Mouse (Mus musculus): ENCODE data around the gene Ror2. TPM values are rescaled to one million over a fixed set of nuclear protein-coding genes. Genes with fewer than 3 reads are reported as not detected.

Gene Ror2
- polyA plus RNA-seq, 1 experiment from 2014 or later: 0.18 TPM

DNA sequence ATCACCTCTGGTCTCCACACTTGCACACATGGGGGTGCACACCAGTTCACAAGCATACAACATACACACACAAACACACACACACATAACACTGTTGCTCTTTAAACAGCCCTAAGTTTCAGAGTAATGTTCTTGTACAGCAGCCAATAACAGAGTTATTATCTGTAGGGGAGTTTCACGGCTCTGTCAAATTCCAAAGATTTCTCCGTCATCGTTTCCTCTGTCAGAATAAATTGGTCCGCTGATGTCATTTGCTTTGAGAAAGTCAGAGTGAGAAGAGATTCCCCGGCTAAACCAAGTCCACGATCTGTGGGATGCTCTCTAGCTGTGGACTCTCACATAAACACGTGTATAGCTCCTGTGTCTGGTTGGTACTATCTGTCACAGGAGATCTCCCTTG is 59.5 kb downstream of the Ror2 start:
- DNase-seq: no peak
- WGBS (ENCODE audit: insufficient replicate concordance): 81% methylated on average over 7 of the region's 7 CpGs
- Histone ChIP-seq H3K4me2 (ENCODE audit: low read depth, low read length) (no peak overlapping the region), H3K4me3 (ENCODE audit: low read depth, low read length) (no peak overlapping the region), H3K36me3 (replicated peaks; ENCODE audit: insufficient read depth, low read length) (no peaks in the 10 kb centered on the region), H3K9ac (replicated peaks) (no peak overlapping the region), H3K4me1 (ENCODE audit: insufficient read depth) (no peaks in the 10 kb centered on the region), H3K27ac (ENCODE audit: low read depth) (no peak overlapping the region), H3K9me3 (ENCODE audit: low read length) (no peaks in the 10 kb centered on the region), H3K27me3 (ENCODE audit: insufficient read depth, low read length) (no peaks in the 10 kb centered on the region)
- TF ChIP-seq EP300 (IDR thresholded peaks at IDR 0.05; ENCODE audit: low read depth) (no peak), CTCF (IDR thresholded peaks at IDR 0.05; ENCODE audit: low read depth) (no peak)
- no peak for ATAC-seq

DNA sequence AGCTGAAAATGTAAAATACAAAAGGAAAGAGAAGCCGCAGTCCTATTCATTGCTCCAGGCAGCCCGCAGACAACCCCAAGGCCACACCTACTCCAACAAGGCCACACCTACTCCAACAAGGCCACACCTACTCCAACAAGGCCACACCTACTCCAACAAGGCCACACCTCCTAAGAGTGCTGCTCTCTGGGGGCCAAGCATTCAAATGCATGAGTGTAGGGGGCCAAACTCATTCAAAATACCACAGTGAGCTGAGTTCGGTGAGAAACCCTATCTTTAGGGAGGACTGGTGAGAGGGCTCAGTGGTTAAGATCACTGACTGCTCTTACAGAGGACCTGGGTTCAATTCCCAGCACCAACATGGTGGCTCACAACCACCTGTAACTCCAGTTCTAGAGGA is 60.0 kb downstream of the Ror2 start:
- Histone ChIP-seq H3K27me3 (ENCODE audit: insufficient read depth, low read length) (no peaks in the 10 kb centered on the region), H3K9ac (replicated peaks) (no peak overlapping the region), H3K4me2 (ENCODE audit: low read depth, low read length) (no peak overlapping the region), H3K9me3 (ENCODE audit: low read length) (no peaks in the 10 kb centered on the region), H3K27ac (ENCODE audit: low read depth) (no peak overlapping the region), H3K4me3 (ENCODE audit: low read depth, low read length) (no peak overlapping the region), H3K36me3 (replicated peaks; ENCODE audit: insufficient read depth, low read length) (no peaks in the 10 kb centered on the region), H3K4me1 (ENCODE audit: insufficient read depth) (no peaks in the 10 kb centered on the region)
- TF ChIP-seq EP300 (IDR thresholded peaks at IDR 0.05; ENCODE audit: low read depth) (no peak), CTCF (IDR thresholded peaks at IDR 0.05; ENCODE audit: low read depth) (no peak)
- DNase-seq: no peak
- WGBS (ENCODE audit: insufficient replicate concordance): 85% methylated on average over 3 of the region's 3 CpGs
- no peak for ATAC-seq

DNA sequence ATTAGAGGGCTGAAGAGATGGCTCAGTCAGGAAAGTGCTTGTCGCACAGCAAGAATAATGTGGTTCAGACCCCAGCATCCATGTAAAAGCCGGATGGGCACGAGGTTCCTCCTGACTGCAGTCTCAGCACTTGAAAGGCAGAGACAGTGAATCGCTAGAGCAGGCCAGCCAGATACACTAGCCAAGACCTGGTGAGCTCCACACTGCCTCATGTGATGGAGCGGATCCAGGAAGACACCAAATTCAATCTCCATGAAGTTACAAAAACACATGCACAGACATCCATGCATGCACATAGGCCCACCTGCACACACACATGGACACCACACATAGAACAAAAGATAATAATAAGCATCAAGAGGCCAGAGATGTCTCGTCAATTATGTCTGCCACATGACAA is 64.7 kb downstream of the Ror2 start:
- no peak for ATAC-seq
- 78% methylated on average over 6 of the region's 6 CpGs for WGBS (ENCODE audit: insufficient replicate concordance)

DNA sequence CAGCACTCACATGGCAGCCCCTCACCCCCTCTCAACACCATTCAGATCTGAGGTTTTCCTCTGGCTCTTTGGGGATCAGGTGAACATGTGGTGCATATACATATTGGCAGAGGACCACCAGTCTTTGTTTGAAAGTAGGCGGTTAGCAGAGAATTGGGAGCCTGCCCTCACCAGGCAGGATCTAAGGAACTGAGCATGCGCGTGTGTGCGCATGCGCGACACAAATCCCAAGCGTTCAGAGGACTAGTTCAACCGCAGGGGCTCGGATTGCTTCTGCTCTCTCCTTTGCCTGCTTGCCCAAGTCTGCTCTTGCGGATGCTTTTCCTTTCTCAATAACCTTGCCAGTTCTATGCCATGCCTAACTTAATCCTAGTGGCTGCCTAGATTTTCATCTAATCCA is 66.0 kb downstream of the Ror2 start:
- ATAC-seq: no peak
- Histone ChIP-seq H3K27me3 (ENCODE audit: insufficient read depth, low read length) (no peaks in the 10 kb centered on the region), H3K27ac (ENCODE audit: low read depth) (no peak overlapping the region), H3K9ac (replicated peaks) (no peak overlapping the region), H3K4me3 (ENCODE audit: low read depth, low read length) (no peak overlapping the region), H3K36me3 (replicated peaks; ENCODE audit: insufficient read depth, low read length) (no peaks in the 10 kb centered on the region), H3K9me3 (ENCODE audit: low read length) (no peaks in the 10 kb centered on the region), H3K4me2 (ENCODE audit: low read depth, low read length) (no peak overlapping the region), H3K4me1 (ENCODE audit: insufficient read depth) (no peaks in the 10 kb centered on the region)
- no peak for TF ChIP-seq EP300 (IDR thresholded peaks at IDR 0.05; ENCODE audit: low read depth)
- no peak for TF ChIP-seq CTCF (IDR thresholded peaks at IDR 0.05; ENCODE audit: low read depth)
- 82% methylated on average over 10 of the region's 10 CpGs for WGBS (ENCODE audit: insufficient replicate concordance)
- no peak for DNase-seq

More for the DNA sequence above, 64.7 kb downstream of the Ror2 start:
- Histone ChIP-seq H3K36me3 (replicated peaks; ENCODE audit: insufficient read depth, low read length) (no peaks in the 10 kb centered on the region), H3K4me2 (ENCODE audit: low read depth, low read length) (no peak overlapping the region), H3K4me3 (ENCODE audit: low read depth, low read length) (no peak overlapping the region), H3K9me3 (ENCODE audit: low read length) (no peaks in the 10 kb centered on the region), H3K27me3 (ENCODE audit: insufficient read depth, low read length) (no peaks in the 10 kb centered on the region), H3K9ac (replicated peaks) (no peak overlapping the region), H3K4me1 (ENCODE audit: insufficient read depth) (no peaks in the 10 kb centered on the region), H3K27ac (ENCODE audit: low read depth) (no peak overlapping the region)
- TF ChIP-seq CTCF (IDR thresholded peaks at IDR 0.05; ENCODE audit: low read depth): no peak
- TF ChIP-seq EP300 (IDR thresholded peaks at IDR 0.05; ENCODE audit: low read depth): no peak
- no peak for DNase-seq

DNA sequence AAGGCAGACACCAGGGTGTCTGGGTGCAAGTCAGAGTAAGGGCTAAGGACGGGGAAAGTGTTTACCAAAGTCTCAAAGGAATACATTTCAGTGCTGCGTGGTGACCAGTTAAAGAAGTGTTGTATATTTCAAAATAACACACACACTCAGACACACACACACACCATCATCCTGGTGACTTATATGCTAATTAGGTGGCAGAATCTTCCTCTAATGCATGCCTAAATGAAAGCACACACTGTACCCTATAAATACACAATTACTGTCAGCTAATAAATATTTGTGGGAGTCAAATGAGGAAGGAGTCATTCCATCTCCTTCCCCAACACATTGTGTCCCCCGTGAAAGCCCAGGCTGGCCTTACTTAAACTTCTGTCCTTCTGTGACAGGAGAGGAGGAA is 66.5 kb downstream of the Ror2 start:
- no peaks in the 10 kb centered on the region for H3K27me3 ChIP-seq (ENCODE audit: insufficient read depth, low read length)
- DNase-seq: no peak
- 44% methylated on average over 3 of the region's 3 CpGs for WGBS (ENCODE audit: insufficient replicate concordance)

DNA sequence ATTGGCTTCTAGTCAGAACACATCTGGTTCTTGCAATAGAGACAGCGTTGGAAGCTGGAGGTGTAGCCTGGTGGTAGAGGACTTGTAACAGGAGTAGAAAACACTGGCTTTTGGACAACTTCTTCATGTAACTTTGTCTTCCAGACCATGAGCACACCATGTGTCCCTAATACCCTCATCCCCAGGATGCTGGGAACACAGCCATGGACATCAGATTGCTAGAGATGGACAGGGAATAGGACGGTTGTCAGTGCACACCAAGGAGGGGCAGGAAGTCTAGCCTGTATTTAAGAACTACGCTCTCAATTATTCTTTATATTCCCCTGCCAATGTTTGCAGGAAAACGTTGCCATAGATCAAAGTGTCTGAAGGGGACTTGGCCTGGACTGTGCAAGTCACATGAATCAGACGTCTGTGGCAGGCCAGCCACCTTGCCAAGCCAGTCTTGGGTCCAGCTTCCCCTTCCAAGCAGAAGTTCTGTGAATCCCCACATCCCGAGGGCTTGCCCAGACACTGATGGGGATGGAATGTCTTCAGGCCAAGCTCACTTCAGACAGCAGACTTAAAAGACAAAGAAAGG is 68.4 kb downstream of the Ror2 start:
- Histone ChIP-seq H3K9me3 (ENCODE audit: low read length) (no peaks in the 10 kb centered on the region), H3K36me3 (replicated peaks; ENCODE audit: insufficient read depth, low read length) (no peaks in the 10 kb centered on the region), H3K4me3 (ENCODE audit: low read depth, low read length) (no peak overlapping the region), H3K27ac (ENCODE audit: low read depth) (no peak overlapping the region), H3K4me1 (ENCODE audit: insufficient read depth) (no peaks in the 10 kb centered on the region), H3K4me2 (ENCODE audit: low read depth, low read length) (no peak overlapping the region), H3K9ac (replicated peaks) (no peak overlapping the region), H3K27me3 (ENCODE audit: insufficient read depth, low read length) (no peaks in the 10 kb centered on the region)
- ATAC-seq (no peak), DNase-seq (no peak)
- WGBS (ENCODE audit: insufficient replicate concordance): 56% methylated on average over 6 of the region's 6 CpGs
- TF ChIP-seq EP300 (IDR thresholded peaks at IDR 0.05; ENCODE audit: low read depth): no peak
- no peak for TF ChIP-seq CTCF (IDR thresholded peaks at IDR 0.05; ENCODE audit: low read depth)

More for the DNA sequence above, 66.5 kb downstream of the Ror2 start:
- TF ChIP-seq EP300 (IDR thresholded peaks at IDR 0.05; ENCODE audit: low read depth) (no peak), CTCF (IDR thresholded peaks at IDR 0.05; ENCODE audit: low read depth) (no peak)
- Histone ChIP-seq H3K9me3 (ENCODE audit: low read length) (no peaks in the 10 kb centered on the region), H3K36me3 (replicated peaks; ENCODE audit: insufficient read depth, low read length) (no peaks in the 10 kb centered on the region), H3K9ac (replicated peaks) (no peak overlapping the region), H3K27ac (ENCODE audit: low read depth) (no peak overlapping the region), H3K4me3 (ENCODE audit: low read depth, low read length) (no peak overlapping the region), H3K4me2 (ENCODE audit: low read depth, low read length) (no peak overlapping the region), H3K4me1 (ENCODE audit: insufficient read depth) (no peaks in the 10 kb centered on the region)
- ATAC-seq: no peak

Data from liver, postnatal 0 days (tissue).